ENCODE assay signal across 8 mouse cellular contexts in genomic region chr9:48161505-48162192, GRCm38 (mm10). TPM values are rescaled to one million over a fixed set of nuclear protein-coding genes. Genes with fewer than 3 reads are reported as not detected.
DNase-seq lines count a peak whose midpoint lies in the region; ATAC-seq lines count a peak whose summit lies in the region.

Gene Nxpe4 (plus strand): TSS chr9:48162023.

- H3K27me3 ChIP-seq in forebrain, embryonic 10.5 days (ENCODE audit: poor library complexity, severe bottlenecking) = peaks cover 6% of the 10 kb centered on the region; the same call in 1 of the 2 replicates
- no peaks in the 10 kb centered on the region for H3K27me3 ChIP-seq in heart, embryonic 15.5 days
- no peaks in the 10 kb centered on the region for H3K27me3 ChIP-seq in liver, embryonic 12.5 days (replicated peaks)

- WGBS in forebrain, embryonic 10.5 days = 34% methylated on average over 12 of the region's 12 CpGs
- 28% methylated on average over 12 of the region's 12 CpGs for WGBS in heart, embryonic 15.5 days
- WGBS in liver, embryonic 12.5 days (ENCODE audit: insufficient replicate concordance) = 29% methylated on average over 12 of the region's 12 CpGs

- peak; percentile 91 for DNase-seq in ES-CJ7 (ENCODE audit: low read depth, low spot score)
- peak; percentile 7 for DNase-seq in c-Kit-positive CD71-positive TER-119-negative erythroid progenitor cells, embryonic 14.5 days (ENCODE audit: low read depth)
- peak; percentile 68 for DNase-seq in forebrain, embryonic 10.5 days (ENCODE audit: extremely low spot score, low spot score)
- peak; percentile 59 to 72 for DNase-seq in kidney, postnatal 25 days
- DNase-seq in neural tube, embryonic 10.5 days (ENCODE audit: extremely low spot score, low spot score) = peak; percentile 71
- DNase-seq in urinary bladder, postnatal 36 days (ENCODE audit: low spot score in 2 of 2) = peak; percentile 26 to 31

- peak within 1 kb of the TSS; percentile 57 for H3K4me2 ChIP-seq in heart, embryonic 15.5 days
- H3K4me2 ChIP-seq in liver, embryonic 12.5 days = peak within 1 kb of the TSS; percentile 27

- H3K27ac ChIP-seq in forebrain, embryonic 10.5 days = peak within 1 kb of the TSS; percentile 75
- H3K27ac ChIP-seq in heart, embryonic 15.5 days = no peak within 1 kb of the TSS
- H3K27ac ChIP-seq in liver, embryonic 12.5 days = no peak within 1 kb of the TSS

- no peaks in the 10 kb centered on the region for H3K9me3 ChIP-seq in forebrain, embryonic 10.5 days
- no peaks in the 10 kb centered on the region for H3K9me3 ChIP-seq in heart, embryonic 15.5 days (replicated peaks)
- H3K9me3 ChIP-seq in liver, embryonic 12.5 days (replicated peaks) = no peaks in the 10 kb centered on the region

- H3K9ac ChIP-seq in heart, embryonic 15.5 days = no peak within 1 kb of the TSS
- H3K9ac ChIP-seq in liver, embryonic 12.5 days = no peak within 1 kb of the TSS

- peaks cover 12% of the 10 kb centered on the region for H3K4me1 ChIP-seq in forebrain, embryonic 10.5 days
- 0 out of 2 replicates have a peak, but pooled peaks cover 3% of the 10 kb centered on the region for H3K4me1 ChIP-seq in heart, embryonic 15.5 days (replicated peaks)
- no peaks in the 10 kb centered on the region for H3K4me1 ChIP-seq in liver, embryonic 12.5 days

- H3K36me3 ChIP-seq in forebrain, embryonic 10.5 days (replicated peaks) = 0 out of 2 replicates have a peak, but pooled peaks cover 4% of the 10 kb centered on the region
- H3K36me3 ChIP-seq in heart, embryonic 15.5 days = no peaks in the 10 kb centered on the region
- H3K36me3 ChIP-seq in liver, embryonic 12.5 days = no peaks in the 10 kb centered on the region

- no peak for ATAC-seq in heart, embryonic 15.5 days (replicated peaks; ENCODE audit: insufficient number of reproducible peaks, insufficient read depth, low FRiP score, low read depth)
- no peak for ATAC-seq in liver, embryonic 12.5 days

- H3K4me3 ChIP-seq in forebrain, embryonic 10.5 days = peak within 1 kb of the TSS; percentile 57
- H3K4me3 ChIP-seq in heart, embryonic 15.5 days = peak within 1 kb of the TSS; percentile 50
- H3K4me3 ChIP-seq in liver, embryonic 12.5 days = peak within 1 kb of the TSS; percentile 24

RNA-seq across cellular contexts. Expression of gene Nxpe4, which starts in this region (rescaled TPM):
- 4.9 and 5.3 TPM in 2 replicates for polyA plus RNA-seq in forebrain, embryonic 10.5 days (2016; fragmentation: Nextera tagmentation; extraction: Ambion mirVana)
- polyA plus RNA-seq in heart, embryonic 15.5 days (2015; fragmentation: Nextera tagmentation; extraction: Ambion mirVana) = 3.7 and 4.9 TPM in 2 replicates
- polyA plus RNA-seq in liver, embryonic 12.5 days (2016; fragmentation: Nextera tagmentation; extraction: Ambion mirVana) = 7.8 and 8.4 TPM in 2 replicates

Comparison
In these comparisons a context has a peak if more than half of its experiments do, and no peak if none do; other contexts are left out.
1. DNase-seq: peak in every context shown above with its lines; median percentile 91 in ES-CJ7; 71 in neural tube, embryonic 10.5 days; 68 in forebrain, embryonic 10.5 days; 66 in kidney, postnatal 25 days; 28 in urinary bladder, postnatal 36 days; 7 in c-Kit-positive CD71-positive TER-119-negative erythroid progenitor cells, embryonic 14.5 days.